Mouse (Mus musculus): Measurements from ENCODE around the gene Cyp1a2.

Gene Cyp1a2

DNA sequence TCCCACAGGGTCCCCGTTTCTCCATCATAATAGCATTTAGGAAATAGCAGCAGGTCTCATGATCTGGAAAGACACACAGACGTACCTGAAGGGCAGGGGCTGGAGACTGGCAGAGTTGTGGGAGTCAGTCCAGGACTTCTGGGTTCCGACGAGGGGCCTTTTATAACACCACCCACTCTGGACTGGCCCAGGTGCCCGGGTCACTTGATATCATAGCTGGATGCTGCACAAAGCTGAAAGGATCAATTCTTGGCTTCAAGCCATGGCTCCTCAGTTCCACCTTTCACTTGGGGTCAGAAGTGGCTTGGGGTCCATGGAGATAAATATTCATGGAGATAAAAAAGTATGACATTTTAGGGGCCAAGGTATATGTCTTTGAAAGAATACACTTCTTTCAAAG is at the start of gene Cyp1a2:
Gene Cyp1a2 (minus strand): TSS at position 184 of the 400 bp plus-strand sequence.
- no peak for DNase-seq (ENCODE audit: low spot score in 2 of 2)

DNA sequence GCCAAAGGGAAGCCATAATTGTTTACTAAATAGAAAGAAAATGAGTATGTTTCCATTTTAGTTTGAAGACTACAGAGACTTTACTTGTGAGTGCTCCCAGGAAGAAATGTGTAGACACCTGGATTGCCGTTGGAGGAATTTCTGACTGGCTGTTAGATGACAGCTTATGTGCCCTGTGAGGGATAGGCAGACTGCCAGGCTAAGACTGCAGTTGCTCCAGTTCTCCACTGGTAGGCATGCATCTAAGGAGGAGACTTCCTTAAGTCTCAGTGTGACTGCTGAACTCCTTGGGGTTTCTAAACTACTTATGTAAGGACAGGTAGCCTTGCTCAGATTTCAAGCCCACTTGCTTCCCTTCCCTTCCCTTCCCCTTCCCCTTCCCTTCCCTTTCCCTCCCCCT is 44.8 kb upstream of the Cyp1a2 start:
- DNase-seq (ENCODE audit: low spot score in 2 of 2), result no peak

DNA sequence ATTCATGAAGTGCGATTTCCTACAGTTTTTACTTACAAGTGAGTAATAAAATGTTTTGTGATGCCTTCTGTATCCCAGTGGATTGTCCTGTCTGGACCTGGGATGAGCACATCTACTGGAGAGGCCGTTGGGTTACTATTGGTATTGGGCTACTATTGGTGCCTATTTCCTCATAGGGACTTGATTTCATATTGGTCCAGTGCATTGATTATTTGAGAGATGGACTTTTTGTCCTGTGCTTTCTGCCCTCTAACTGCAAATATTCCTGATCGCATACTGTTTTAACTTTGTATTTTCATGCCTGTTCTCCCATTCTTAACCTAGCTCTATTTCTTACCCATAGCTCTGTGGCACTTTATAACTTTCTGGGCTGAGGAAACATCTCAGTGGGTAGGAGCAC is 41.2 kb upstream of the Cyp1a2 start:
- no peak for DNase-seq (ENCODE audit: low spot score in 2 of 2)

DNA sequence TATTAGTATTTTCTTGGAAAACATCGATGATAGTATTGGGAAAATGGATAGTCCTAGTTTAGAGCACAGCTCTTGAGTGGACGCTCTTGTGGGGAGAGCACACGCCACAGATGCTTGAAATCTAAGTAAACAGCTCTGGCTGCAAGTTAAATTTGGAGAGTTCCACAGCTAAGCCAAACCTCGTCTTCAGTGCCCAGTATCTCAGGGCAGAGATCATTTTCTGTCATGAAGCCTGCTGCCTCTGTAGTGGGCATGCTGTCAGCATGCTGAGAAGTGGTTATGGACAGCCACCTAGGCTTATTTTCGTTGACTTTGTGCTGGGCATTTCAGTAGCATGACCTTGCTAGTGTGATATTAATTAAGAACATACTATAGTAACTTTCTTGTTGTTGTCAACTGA is 40.3 kb upstream of the Cyp1a2 start:
- no peak for DNase-seq (ENCODE audit: low spot score in 2 of 2)

DNA sequence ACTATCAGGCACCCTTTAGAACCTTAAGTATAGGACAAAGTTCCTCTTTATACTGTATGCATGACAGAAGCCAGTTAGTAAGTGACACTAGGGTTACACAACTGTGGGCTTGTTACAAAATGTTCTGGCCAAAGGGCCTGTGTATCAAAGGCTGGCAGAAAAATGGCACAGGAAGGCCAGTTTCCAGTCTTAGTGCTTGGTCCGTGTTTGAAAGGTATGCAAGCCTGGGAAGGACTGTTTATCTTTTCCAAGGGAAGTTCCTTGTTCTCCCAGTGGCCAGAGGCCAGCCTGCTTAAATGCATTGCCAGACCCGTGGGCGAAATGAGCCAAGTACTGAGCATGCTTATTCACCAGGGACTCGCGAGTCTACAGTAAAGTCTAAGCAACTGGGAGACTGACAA is 39.8 kb upstream of the Cyp1a2 start:
- DNase-seq (ENCODE audit: low spot score in 2 of 2), result no peak

DNA sequence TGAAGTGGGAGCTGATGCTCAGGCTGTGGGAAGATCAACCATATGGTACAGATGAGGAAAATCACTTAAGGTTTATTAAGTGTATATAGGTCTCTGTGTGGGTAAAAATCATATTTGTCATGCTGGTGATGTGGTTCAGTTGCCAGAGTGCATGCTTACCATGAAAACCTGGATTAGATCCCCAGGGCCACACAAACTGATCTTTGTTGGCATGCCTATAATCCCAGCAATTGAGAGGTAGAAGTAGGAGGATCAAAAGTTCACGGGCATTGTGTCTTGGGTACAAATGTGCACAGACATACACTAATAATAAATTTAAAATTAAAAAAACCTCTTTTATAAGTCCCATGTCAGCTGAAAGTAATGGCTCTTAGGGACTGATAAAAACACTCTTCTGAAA is 38.9 kb upstream of the Cyp1a2 start:
- no peak for DNase-seq (ENCODE audit: low spot score in 2 of 2)

DNA sequence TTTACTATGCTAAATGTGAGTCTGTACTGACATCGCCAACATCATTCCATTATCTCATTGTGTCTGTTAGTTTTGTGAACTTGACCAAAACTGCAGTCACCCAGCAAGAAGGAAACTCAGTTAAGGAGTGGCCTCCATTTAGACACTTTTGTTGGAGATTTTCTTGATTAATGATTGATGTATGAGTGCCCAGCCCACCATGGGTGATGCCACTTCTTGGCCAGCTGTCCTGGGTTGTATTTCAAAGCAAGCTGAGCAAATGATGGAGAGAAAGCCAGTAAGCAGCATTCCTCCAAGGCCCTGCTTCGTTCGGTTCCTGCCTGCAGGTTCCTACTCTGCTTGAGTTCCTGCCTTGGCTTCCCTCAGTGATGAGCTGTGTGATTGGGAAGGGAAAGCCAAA is 37.2 kb upstream of the Cyp1a2 start:
- DNase-seq (ENCODE audit: low spot score in 2 of 2), result no peak

DNA sequence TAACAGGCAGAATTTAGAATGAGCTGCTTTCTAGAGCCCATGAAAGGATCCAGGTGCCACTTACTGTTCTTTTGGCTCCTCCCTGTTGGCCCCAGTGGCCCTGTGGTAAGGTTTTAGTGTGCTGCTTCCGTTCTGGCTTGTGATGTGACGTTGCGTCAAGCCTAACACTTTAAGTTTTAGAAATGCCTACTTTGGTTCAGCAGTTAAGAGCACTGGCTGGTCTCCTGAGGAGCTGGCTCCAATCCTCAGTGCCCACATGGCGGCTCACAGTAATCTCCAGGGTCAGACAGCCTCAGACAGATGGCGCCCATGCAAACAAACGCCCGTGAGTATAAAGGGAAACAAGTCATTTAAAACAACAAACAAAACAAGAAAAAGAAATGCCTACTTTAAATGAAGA is 34.9 kb upstream of the Cyp1a2 start:
- DNase-seq (ENCODE audit: low spot score in 2 of 2), result no peak

DNA sequence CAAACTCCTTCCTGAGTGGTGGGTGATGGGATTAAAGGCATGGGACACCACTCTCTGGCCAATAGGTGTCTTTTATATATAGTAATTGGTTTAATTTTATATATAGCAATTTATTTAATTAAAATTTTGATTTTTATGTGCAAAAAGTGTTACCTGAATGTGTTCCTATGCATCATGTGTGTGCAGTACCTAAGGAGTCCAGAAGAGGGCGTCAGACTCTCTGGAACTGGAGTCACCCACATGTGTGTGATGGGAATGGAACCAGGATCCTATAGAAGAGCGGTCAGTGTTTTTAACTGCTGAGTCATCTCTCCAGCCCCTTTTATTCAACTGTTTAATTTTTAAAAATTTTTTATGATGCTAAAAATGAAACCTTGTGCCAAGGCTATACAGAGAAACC is 28.7 kb upstream of the Cyp1a2 start:
- DNase-seq (ENCODE audit: low spot score in 2 of 2), result no peak

DNA sequence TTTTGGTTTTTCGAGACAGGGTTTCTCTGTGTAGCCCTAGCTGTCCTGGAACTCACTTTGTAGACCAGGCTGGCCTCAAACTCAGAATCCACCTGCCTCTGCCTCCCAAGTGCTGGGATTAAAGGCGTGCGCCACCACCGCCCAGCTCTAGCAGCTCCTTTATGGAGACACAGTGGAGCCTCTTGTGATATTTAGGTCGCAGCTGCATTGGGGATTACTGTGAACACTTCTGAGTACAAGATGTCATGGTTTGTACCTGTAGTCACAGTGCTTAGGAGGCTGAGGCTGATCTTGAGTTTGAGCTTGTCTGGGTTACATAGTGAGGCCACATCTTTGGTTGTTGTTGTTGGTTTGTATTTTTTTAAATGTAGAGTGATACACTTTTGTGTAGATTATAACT is 26.7 kb upstream of the Cyp1a2 start:
- DNase-seq (ENCODE audit: low spot score in 2 of 2), result peak; percentile 22 to 26

DNA sequence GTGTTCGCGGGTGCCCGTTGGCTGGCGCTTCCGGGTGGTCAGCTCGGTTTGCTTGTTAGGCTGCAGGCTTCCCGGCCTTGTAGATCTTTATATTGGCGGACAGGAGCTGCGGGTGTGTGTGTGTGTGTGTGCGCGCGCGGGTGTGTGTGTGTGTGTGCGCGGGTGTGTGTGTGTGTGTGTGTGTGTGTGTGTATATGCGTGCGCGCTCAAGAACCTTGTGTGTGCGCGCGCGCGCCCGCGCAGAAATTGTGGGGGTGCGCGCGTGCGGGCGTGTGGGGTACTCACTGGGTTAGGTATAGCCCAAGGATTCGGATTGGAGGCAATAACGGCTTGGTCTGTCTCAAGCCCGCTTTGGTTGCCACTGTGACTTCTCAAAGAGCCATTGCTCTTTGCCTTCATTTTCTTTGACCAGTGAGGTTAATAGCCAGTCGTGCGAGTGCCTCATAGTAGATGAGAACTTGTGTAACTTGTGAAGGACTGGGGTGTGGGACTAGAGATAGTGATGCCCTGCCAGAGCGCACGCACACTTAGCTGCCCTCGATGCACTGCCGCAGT is 25.3 kb upstream of the Cyp1a2 start:
- DNase-seq (ENCODE audit: low spot score in 2 of 2), result peak; percentile 31 to 50

DNA sequence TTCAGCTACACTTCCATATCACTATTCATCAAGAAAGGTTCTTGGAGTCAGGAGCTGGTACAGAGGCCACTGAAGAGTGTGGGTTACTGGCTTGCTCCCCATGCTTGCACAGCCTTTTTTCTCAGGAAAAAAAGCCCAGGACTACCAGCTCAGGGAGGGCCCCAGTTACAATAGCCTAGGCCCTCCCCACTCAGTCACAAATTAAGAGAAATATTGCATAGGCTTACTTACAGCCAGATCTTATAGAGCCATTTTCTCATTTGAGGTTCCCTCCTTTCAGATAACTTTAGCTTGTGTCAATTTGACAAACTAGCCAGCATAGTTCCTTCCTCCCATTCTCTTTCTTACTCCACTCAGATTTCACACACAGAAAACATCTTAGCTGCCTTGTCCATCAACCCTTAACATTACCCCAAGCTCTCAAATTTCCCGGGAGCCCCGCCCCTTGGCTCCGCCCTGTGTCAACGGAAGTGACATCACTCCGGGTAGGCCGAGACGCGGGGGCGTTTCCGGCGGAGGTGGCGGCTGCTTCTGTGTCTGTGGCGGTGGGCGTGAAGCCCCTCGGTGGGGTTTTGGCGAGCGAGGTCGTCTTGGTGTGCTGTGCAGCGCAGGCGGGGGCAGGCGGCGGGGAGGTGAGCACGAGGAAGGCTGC is 24.7 kb upstream of the Cyp1a2 start, which contains the start of gene Edc3:
Gene Edc3 (plus strand): TSS at position 473 of the 652 bp plus-strand sequence.
- peak; percentile 86 to 93 for DNase-seq (ENCODE audit: low spot score in 2 of 2)

DNA sequence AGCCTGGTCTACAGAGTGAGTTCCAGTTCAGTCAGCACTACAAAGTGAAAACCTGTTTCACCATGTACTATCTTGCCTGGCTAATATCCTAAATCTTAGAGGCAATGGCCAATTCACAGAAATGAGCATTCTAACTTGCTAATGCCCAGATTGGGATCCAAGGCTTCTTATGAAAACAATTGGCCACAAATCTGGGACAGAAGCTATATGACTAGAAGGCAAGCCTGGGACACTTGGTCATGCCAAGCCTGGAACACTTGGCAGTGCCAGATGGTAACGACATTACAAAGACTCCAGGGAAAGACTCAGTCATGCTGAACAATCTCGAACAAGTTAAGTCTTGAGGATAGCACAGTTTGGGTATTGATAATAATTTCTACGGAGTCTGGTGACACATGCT is 23.0 kb upstream of the Cyp1a2 start:
- no peak for DNase-seq (ENCODE audit: low spot score in 2 of 2)

DNA sequence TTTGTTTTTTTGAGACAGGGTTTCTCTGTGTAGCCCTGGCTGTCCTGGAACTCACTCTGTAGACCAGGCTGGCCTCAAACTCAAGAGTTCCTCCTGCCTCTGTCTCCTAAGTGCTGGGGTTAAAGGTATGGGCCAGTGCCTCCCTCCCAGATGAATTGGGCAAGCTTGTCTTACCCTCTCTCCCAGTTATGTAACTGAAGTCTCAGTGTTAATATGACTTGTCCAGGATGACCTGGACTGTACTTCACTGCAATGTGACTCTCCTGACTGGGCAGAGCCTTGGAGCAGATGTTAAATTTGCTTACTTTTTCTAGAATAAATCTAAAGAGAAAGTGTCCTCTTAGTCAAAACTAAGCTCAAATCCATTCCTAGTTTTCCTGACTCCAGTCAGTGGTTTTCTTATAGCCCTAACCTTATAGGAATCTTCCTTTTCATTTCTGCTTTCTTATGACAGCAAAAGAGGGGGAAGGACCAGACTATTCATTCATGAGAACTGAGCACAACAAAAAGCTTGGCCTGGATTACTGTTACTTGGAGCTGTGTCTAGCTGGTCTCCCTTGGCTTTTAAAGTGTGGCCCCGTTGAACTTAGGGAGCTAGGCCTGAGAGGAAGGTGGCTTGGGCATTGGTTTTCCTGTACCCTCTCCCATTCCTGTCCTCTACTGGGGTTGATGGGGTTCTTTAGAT is 15.1 kb upstream of the Cyp1a2 start:
- no peak for DNase-seq (ENCODE audit: low spot score in 2 of 2)

DNA sequence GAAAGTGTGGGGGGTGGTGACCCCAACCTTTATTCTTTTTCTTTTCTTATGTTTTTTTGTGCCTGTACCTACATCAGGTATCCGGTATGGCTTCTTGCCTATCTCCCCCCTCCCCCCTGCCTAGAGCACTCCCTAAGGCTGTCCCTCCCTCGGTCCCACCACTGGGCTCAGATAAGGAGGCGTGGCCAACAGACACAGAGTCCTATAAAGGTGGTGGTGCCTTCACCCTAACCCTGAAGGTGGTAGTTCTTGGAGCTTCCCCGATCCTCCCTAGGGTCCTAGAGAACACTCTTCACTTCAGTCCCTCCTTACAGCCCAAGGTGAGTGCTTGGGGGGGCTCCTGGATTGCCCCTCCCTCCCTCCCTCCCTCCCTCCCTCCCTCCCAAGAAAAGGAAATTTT is 13.9 kb upstream of the Cyp1a2 start:
- no peak for DNase-seq (ENCODE audit: low spot score in 2 of 2)

DNA sequence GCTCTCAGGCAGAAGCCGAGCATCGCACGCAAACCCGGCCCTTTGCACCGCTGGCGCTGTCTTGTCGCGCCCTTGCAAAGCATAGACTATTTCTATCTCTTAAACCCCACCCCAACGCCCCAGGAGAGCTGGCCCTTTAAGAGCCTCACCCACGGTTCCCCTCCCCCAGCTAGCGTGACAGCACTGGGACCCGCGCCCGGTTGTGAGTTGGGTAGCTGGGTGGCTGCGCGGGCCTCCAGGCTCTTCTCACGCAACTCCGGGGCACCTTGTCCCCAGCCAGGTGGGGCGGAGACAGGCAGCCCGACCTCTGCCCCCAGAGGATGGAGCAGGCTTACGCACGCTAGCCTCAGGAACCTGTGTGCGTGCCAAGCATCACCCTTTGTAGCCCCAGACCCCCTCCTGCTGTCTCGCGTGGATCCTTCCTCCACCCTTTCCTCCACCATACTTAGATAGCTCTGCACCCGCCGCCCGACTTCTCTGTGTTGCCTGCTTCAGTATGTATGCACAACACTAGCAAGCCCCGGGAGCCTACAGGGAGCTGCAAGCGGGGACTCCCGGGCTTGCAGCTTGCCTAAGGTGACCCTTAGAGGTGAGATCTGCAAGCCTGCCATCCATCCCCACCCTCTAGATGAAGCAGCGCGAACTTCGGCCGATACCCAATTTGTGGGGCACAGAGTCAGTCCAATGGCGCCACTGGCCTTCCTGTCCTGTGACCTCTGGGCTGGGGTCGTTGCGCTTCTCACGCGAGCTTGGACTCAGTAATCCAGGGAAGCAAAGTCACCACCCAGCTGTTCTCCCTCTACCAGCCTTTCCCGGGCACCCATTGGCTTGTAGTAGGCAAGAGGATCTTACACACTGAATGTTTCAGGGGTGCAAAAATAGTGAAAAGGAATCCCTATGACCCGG is 13.1 kb upstream of the Cyp1a2 start:
- peak in 1 of 2 experiments; percentile 15 for DNase-seq (ENCODE audit: low spot score in 2 of 2)

DNA sequence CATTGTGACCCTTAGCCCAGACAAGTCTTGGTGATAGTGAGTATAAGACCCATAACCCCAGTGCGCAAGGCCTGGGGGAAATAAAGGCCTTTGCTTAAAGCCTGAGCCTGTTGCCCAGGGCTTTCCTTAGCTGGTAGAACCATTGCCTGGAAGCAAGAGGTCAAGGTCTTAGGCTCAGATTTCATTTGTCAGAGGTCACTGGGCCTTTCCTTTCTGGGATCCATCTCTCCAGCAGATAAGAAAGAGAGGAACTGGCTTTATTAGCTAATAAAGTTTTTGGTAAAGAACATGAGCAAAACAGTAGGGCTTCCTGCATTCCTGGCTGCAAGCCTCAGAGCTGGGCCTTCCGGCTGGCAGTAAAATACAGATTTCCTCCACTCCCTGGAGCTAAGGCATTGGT is 10.6 kb upstream of the Cyp1a2 start:
- DNase-seq (ENCODE audit: low spot score in 2 of 2), result no peak

DNA sequence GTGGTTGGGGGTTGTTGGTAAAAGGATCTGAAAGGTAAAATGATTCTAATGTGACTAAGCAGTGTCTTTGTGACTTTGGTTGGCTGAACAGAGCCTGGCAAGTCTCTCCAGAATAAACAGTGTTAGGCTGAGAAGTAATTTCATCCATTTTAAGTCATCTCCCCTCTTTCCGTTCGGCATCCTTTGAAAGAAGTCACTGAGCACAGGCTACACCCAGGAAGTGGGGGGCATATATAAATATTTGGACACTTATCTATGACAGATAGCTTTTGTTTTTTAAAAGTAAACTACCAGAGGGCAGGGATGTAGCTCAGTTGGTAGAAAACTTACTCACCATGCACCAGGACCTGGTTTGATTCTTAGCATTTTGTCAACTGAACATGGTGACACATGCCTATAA is 5.1 kb upstream of the Cyp1a2 start:
- DNase-seq (ENCODE audit: low spot score in 2 of 2), result no peak

DNA sequence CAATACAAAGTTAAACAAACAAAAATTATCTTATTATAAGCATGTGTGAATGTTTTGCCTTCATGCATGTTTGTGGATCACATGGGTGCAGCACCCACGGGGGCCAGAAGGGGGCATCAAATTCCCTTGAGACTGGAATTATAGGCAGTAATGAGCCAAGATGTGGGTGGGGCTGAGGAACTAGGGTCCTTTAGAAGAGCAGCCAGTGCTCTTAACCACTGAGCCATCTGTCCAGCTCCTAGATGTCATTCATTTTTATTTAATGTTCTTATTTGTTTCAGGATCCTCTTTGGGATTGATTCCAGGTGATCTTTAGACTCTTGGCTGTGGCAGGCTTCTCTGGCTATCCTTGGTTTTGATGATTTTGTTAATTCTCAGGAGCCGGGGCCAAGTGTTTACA is 4.7 kb upstream of the Cyp1a2 start:
- DNase-seq (ENCODE audit: low spot score in 2 of 2), result no peak

DNA sequence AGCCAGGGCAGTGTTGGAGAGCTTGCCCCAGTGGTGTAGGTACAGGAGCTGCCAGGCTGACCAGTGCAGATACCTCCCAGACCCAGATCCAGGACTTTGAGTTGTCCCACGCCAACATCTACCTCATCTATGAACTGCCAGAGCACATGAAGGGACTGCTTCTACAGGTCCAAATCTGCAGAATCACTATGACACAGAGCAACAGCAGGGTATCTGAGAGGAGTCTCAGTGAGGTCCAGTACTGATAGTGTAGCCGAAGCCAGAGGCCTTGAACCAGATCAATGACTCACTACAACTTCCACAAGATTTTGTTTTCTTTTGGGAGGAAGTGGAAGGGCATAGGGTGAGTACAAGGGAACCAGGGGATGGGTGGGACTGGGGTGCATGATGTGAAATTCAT is 4.2 kb upstream of the Cyp1a2 start, which contains the start of gene Cyp1a1:
Gene Cyp1a1 (plus strand): TSS at position 178 of the 400 bp plus-strand sequence.
- DNase-seq (ENCODE audit: low spot score in 2 of 2), result no peak

DNA sequence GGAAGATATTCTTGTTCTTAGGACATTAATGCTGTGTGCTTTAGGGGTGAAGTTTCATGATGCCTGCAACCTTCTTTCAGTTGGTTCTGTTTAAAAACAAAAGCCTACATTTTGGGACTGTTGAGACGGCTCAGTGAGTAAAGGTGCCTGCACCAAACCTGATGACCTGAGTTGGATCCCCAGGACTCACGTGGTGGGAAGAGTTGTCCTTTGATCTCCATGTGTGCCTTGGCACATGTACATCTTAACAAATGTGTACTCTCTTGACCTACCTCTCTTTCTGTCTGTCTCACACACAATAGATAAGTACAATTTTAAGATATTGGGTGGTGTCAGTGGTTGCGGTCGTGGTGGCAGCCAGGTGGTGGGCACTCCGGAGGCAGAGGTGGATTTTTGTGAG is 2.5 kb upstream of the Cyp1a2 start:
- DNase-seq (ENCODE audit: low spot score in 2 of 2), result no peak

DNA sequence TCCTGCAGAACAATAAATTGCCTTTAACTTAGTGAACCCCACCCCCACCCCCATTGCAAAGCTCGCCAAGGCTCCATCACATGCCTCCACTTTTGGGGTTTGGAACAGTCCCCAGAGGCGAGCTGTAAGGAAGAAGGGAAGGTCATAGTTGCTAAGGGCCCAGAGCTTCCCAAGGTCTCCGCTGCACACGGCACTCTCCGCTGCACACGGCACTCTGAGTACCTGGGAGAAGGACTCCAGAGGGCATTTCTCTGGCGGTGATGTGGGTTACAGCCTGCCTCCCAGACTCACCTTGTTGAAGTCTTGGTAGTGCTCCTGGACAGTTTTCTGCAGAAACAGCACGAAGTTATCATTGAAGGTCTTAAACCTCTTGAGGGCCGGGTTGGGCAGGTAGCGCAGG is 2.1 kb downstream of the Cyp1a2 start:
- DNase-seq (ENCODE audit: low spot score in 2 of 2), result no peak

Measured in thymus, postnatal 10 days (tissue).